Mouse (Mus musculus) spleen, adult 2 months (tissue): Measurements from ENCODE around the gene Slc35b1. TPM values are rescaled to one million over a fixed set of nuclear protein-coding genes. Genes with fewer than 3 reads are reported as not detected.

Experiments
- DNase-seq, 2 experiments: peaks; one replicate each; pipeline versions ENCODE4 v3.0.0 to v3.0.0-alpha.2; 2012 to 2021; ENCODE audit warnings: low spot score in 2 of 2, low read depth in 1 of 2
- H3K27ac ChIP-seq: fragments of 200-500 bp; 2 replicates; pipeline ENCODE4 v1.5.1; 2012; ENCODE audit warnings: low read length, inconsistent platforms; ENCODE audit not compliant: insufficient read depth
- H3K27me3 ChIP-seq: fragments of 200-500 bp; 2 replicates; pipeline ENCODE4 v1.6.1; 2012; ENCODE audit warnings: mild to moderate bottlenecking, moderate library complexity, low read length, inconsistent platforms; ENCODE audit not compliant: control insufficient read depth, insufficient read depth
- H3K36me3 ChIP-seq: fragments of 200-500 bp; 2 replicates; pipeline ENCODE4 v1.6.1; 2012; ENCODE audit warnings: mild to moderate bottlenecking, low read length, inconsistent platforms; ENCODE audit not compliant: control insufficient read depth, insufficient read depth
- H3K4me1 ChIP-seq: fragments of 200-500 bp; 2 replicates; pipeline ENCODE4 v1.6.1; 2011; ENCODE audit warnings: inconsistent platforms; ENCODE audit not compliant: control insufficient read depth, insufficient read depth, insufficient read length
- H3K4me3 ChIP-seq: fragments of 200-500 bp; 2 replicates; pipeline ENCODE4 v1.5.1; 2011; ENCODE audit warnings: mild to moderate bottlenecking, inconsistent platforms; ENCODE audit not compliant: insufficient read depth, insufficient read length; ENCODE audit errors: extremely low read depth
- CTCF ChIP-seq: fragments of 200-500 bp; IDR thresholded peaks from 2 replicates; pipeline ENCODE4 v1.5.1; 2011; ENCODE audit warnings: mild to moderate bottlenecking, inconsistent platforms; ENCODE audit not compliant: insufficient read depth, insufficient read length, insufficient replicate concordance; ENCODE audit errors: extremely low read depth
- POLR2A ChIP-seq: fragments of 200-500 bp; IDR thresholded peaks from 2 replicates; pipeline ENCODE4 v1.6.1; 2011; ENCODE audit warnings: low read depth, low read length, inconsistent platforms
- WGBS: fragments of 180-500 bp; shearing (Covaris S2); methylation state at CpG from one replicate; pipeline ENCODE4 v1.1.7; 2018; 5-methylcytosine and 5-hydroxymethylcytosine counted together
- polyA plus RNA-seq: library from polyadenylated mRNA; depleted of rRNA; stranded (reverse); fragments of >200 nt; gene quantifications from 2 replicates; pipeline ENCODE4 v1.2.3, GENCODE M21; 2012

Gene Slc35b1
- polyA plus RNA-seq, 1 experiment: 40.9 TPM

DNA sequence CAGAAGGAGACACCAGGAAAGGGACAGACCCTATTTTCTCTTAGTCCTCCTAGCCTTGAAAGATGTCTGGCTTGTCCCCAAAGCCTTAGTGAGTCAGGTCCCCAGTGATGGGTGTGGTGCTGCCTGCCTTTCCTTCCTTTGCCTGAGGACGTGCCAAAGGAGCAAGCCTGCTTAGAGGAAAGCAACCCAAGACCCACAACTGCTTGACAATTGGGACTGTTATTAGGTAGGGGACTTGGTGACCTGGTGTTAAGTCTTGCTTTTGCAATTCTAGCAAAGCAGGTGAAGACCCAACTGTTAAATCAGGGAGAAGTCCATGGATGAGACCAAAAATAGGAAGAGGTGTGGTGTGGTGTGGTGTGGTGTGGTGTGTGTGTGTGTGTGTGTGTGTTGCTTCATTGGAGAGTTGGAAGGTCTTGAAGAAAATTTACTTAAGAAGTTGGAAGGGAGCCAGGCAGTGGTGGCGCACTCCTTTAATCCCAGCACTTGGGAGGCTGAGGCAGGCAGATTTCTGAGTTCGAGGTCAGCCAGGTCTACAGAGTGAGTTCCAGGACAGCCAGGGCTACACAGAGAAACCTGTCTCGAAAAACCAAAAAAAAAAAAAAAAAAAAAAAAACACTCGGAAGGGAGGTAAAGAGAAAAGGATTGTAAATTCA lies 1.0 kb upstream of the Slc35b1 start:
- WGBS: 86% methylated on average over 5 of the region's 5 CpGs
- peaks cover 44% of the 10 kb centered on the region for H3K36me3 ChIP-seq
- H3K27me3 ChIP-seq: no peaks in the 10 kb centered on the region
- no peak overlapping the region for H3K4me3 ChIP-seq
- TF ChIP-seq CTCF (no peak), POLR2A (no peak)
- no peaks in the 10 kb centered on the region for H3K4me1 ChIP-seq
- no peak for DNase-seq
- H3K27ac ChIP-seq: peak overlapping the region; percentile 2; the same call in 1 of the 2 replicates

DNA sequence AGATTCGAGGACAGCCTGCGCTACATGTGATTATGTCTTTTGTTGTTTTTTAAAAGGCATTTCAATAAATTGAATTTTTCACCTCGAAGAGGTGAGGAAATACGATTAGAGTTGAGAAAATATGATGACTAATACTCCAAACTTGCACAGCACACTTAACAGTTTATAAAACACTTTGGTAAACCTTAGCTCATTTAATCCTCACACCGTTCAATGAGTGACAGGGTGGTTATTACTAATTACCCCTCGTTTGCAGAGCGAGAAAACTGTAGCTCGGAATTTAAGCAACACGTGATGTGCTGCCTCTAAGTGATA lies 531 bp upstream of the Slc35b1 start:
- DNase-seq: no peak
- 42% methylated on average over 9 of the region's 9 CpGs for WGBS
- TF ChIP-seq POLR2A (no peak), CTCF (no peak)
- no peaks in the 10 kb centered on the region for H3K27me3 ChIP-seq
- no peak overlapping the region for H3K4me3 ChIP-seq
- H3K4me1 ChIP-seq: no peaks in the 10 kb centered on the region
- H3K36me3 ChIP-seq: peaks cover 41% of the 10 kb centered on the region
- peak overlapping the region; percentile 21; the same call in 1 of the 2 replicates for H3K27ac ChIP-seq

DNA sequence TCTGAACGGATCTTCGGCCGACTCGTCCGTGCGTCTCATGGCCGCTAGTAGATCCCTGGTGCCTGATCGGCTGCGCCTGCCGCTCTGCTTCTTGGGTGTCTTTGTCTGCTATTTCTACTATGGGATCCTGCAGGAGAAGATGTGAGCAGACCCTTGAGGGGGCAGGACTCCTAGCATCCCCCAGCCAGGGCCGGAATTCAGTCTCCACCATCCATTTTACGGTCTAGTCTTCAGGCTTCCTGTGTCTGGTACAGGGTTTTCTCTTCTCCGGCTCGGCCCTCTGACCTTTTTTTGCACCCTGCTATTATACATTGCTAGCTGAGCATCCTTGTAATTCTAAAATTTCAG lies 455 bp downstream of the Slc35b1 start:
- Histone ChIP-seq H3K4me1 (no peaks in the 10 kb centered on the region), H3K36me3 (peaks cover 34% of the 10 kb centered on the region), H3K27me3 (no peaks in the 10 kb centered on the region), H3K4me3 (peak overlapping the region; percentile 97), H3K27ac (peak overlapping the region; percentile 95)
- WGBS: 0% methylated on average over 14 of the region's 14 CpGs
- TF ChIP-seq POLR2A: no peak
- TF ChIP-seq CTCF: no peak
- no peak for DNase-seq

DNA sequence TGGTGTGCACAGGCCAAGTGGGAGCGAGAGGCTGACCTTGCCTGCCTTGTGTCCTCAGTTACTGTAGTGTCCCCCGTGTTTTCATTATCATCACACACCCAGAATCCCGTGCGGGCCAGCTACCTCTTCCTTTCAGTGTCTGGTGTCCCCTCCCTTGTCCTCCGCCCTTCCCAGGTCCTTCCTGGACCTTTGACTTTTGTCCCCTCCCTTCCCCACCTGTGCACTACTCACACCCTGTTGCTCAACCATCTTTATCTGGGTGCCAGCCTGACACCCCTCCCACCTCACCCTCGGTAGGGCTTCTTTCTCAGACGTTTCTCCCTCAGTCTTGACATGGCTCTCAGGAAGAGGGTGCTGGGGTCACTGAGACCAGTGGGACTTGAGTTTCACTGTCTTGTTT lies 2.9 kb downstream of the Slc35b1 start:
- no peaks in the 10 kb centered on the region for H3K27me3 ChIP-seq
- no peak for DNase-seq
- H3K27ac ChIP-seq: no peak overlapping the region
- TF ChIP-seq POLR2A: no peak
- TF ChIP-seq CTCF: no peak
- peaks cover 29% of the 10 kb centered on the region for H3K36me3 ChIP-seq
- no peak overlapping the region for H3K4me3 ChIP-seq
- WGBS: 90% methylated on average over 7 of the region's 7 CpGs
- no peaks in the 10 kb centered on the region for H3K4me1 ChIP-seq

DNA sequence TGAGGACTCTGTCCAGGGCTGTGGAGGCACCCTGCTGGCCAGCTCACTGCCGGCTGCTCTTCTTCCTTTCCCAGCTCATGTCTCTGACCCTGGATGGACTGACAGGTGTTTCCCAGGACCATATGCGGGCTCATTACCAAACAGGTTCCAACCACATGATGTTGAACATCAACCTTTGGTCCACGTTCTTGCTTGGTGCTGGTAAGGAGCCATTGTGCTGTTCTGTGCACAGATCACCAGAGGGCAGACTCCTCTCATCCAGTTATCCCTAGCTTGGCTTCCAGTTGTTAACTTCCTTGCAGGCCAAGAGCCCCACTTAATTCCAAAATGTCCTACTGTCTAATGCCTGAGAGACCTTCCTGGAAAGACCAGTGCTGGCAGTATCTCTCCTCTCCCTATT lies 4.5 kb downstream of the Slc35b1 start:
- no peak for DNase-seq
- WGBS: 87% methylated on average over 3 of the region's 3 CpGs
- Histone ChIP-seq H3K27ac (no peak overlapping the region), H3K36me3 (peaks cover 29% of the 10 kb centered on the region), H3K27me3 (no peaks in the 10 kb centered on the region), H3K4me1 (no peaks in the 10 kb centered on the region), H3K4me3 (no peak overlapping the region)
- TF ChIP-seq CTCF (no peak), POLR2A (no peak)

- H3K36me3 ChIP-seq: peaks cover 29% of the 10 kb centered on the region
- no peak for DNase-seq
- H3K27ac ChIP-seq: no peak overlapping the region
- H3K4me1 ChIP-seq: no peaks in the 10 kb centered on the region
- H3K27me3 ChIP-seq: no peaks in the 10 kb centered on the region
- no peak overlapping the region for H3K4me3 ChIP-seq
- 90% methylated on average over 6 of the region's 6 CpGs for WGBS
- TF ChIP-seq POLR2A: no peak
Measured at GRCm38 (mm10) chr11:95390420-95390819, 5.9 kb downstream of the Slc35b1 start.

DNA sequence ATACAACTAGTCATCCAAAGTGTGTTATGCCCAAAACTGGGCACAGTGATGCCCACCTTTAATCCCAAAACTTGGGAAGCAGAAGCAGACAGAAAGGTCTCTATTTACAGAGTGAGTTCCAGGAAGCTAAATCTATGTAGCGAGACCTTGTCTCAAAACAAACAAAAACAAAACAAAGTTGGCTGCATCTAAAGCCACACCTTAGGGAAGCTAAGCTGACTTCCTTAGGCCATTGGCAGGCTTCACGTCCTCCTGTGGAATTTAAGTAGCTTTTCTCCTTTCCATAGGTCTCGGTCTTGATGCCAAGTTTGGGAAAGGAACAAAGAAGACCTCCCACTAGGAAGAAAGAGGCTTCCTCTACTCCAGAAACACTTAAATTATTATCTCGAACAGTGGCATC lies 6.7 kb downstream of the Slc35b1 start:
- WGBS: 92% methylated on average over 4 of the region's 4 CpGs
- no peak for DNase-seq
- Histone ChIP-seq H3K4me3 (no peak overlapping the region), H3K4me1 (no peaks in the 10 kb centered on the region), H3K27me3 (no peaks in the 10 kb centered on the region), H3K36me3 (peaks cover 29% of the 10 kb centered on the region), H3K27ac (no peak overlapping the region)
- no peak for TF ChIP-seq POLR2A
- TF ChIP-seq CTCF: no peak
